Mouse (Mus musculus): ENCODE measurements around the gene Olfr1532-ps1.

GRCm38 (mm10) chr7:106862885-106863284, 44.9 kb upstream of the Olfr1532-ps1 start, which contains the start of gene Olfr704:
- no peak for TF ChIP-seq POLR2A (IDR thresholded peaks at IDR 0.05; ENCODE audit: borderline replicate concordance, extremely low read depth, insufficient read depth, insufficient read length, poor library complexity, severe bottlenecking)
- no peak for TF ChIP-seq CTCF (IDR thresholded peaks at IDR 0.05; ENCODE audit: borderline replicate concordance, extremely low read depth, insufficient read depth, insufficient read length)

Measured in brain, embryonic 14.5 days (tissue).